Mouse (Mus musculus) liver, embryonic 14.5 days (tissue): Measurements from ENCODE around the gene Kcnab1.

Experiments
- CTCF ChIP-seq: IDR thresholded peaks from 2 replicates; pipeline ENCODE4 v1.5.1; 2016; ENCODE audit warnings: antibody characterized with exemption, low read depth, control low read depth
- EP300 ChIP-seq: IDR thresholded peaks from 2 replicates; pipeline ENCODE4 v1.6.1; 2016; ENCODE audit warnings: antibody characterized with exemption, low read depth

DNA sequence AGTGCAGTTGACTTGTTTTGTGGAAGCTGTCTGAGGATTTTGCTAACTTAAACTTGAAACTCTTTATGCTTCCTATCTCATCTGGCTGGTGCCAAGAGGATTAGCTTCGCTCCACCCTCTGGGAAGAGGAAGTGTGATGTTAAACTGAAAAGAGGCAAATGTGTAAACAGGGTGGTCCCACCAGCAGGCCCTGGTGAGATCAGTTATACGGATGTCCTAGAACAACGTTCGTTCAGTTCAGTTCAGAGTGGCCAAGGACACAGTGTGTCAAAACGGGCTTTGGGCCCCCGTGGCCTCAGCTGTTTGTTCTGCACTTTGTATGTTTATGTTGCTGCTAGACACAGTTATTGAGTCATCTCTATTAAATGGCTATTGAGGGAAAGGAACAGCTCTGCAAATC is 246.3 kb downstream of the Kcnab1 start:
- no peak for TF ChIP-seq CTCF
- no peak for TF ChIP-seq EP300
